Mouse (Mus musculus): ENCODE data around the gene Ankrd52.

DNA sequence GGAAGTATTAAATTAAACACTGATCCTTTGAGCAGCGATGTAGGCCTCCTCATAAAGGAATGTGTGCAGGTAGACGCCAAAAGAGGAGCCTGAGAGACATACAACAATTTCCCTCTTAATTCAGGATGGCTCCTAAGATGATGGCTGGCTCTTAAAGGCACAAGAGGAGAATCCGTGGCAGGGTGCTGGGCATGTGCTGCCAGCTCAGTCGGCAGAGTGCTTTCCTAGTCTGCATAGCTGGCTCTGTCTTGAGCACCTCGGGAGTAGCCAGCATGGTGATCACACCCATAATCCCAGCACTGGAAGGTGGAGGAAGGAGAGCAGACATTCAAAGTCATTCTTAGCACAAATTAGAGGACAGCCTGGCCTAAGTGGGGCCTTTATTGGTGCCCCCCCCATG, 59.0 kb downstream of the Ankrd52 start:
- TF ChIP-seq CTCF (IDR thresholded peaks at IDR 0.05; ENCODE audit: low read depth) (no peak), EP300 (optimal IDR thresholded peaks at IDR 0.05) (no peak)
